9 mouse cellular contexts compared by ENCODE assay signal in genomic region chr11:108341783-108342182, GRCm38 (mm10). TPM values are rescaled to one million over a fixed set of nuclear protein-coding genes. Genes with fewer than 3 reads are reported as not detected.
DNase-seq lines count a peak whose midpoint lies in the region; ATAC-seq and TF ChIP-seq lines count a peak whose summit lies in the region.
"Had no signal": no experiment of that assay in that cellular context is flagged by ENCODE, and none has a peak within 500 bp of the region (broad histone marks: within the 10 kb centered on the region; RNA-seq: fewer than 3 reads in every experiment).

No protein-coding gene starts in this region.

- H3K9ac ChIP-seq in kidney, embryonic 15.5 days: no peak overlapping the region
- H3K9ac ChIP-seq in hindbrain, postnatal 0 days (replicated peaks; ENCODE audit: low read length): peak overlapping the region; percentile 40
- H3K9ac ChIP-seq in midbrain, embryonic 16.5 days (ENCODE audit: low read depth, low read length): peak overlapping the region; percentile 96

- H3K9me3 ChIP-seq in kidney, embryonic 15.5 days (replicated peaks): no peaks in the 10 kb centered on the region
- no peaks in the 10 kb centered on the region for H3K9me3 ChIP-seq in hindbrain, postnatal 0 days (ENCODE audit: low read length)
- no peaks in the 10 kb centered on the region for H3K9me3 ChIP-seq in midbrain, embryonic 16.5 days (replicated peaks; ENCODE audit: control insufficient read depth, low read length, poor library complexity, severe bottlenecking)

- H3K4me2 ChIP-seq in kidney, embryonic 15.5 days: peak overlapping the region; percentile 99
- peak overlapping the region; percentile 99 for H3K4me2 ChIP-seq in hindbrain, postnatal 0 days (ENCODE audit: low read depth, low read length)
- H3K4me2 ChIP-seq in midbrain, embryonic 16.5 days (ENCODE audit: low read length): peak overlapping the region; percentile 95

- no peak for DNase-seq in kidney, postnatal 4 days
- no peak for DNase-seq in hindbrain, postnatal 0 days (ENCODE audit: low spot score)
- DNase-seq in layer of hippocampus, postnatal 36 days: no peak
- no peak for DNase-seq in right cerebral cortex, postnatal 14 days
- no peak for DNase-seq in kidney, adult 8-10 months

- no peak for TF ChIP-seq CTCF in hindbrain, postnatal 0 days (IDR thresholded peaks at IDR 0.05; ENCODE audit: low read depth)

- 45% methylated on average over 8 of the region's 8 CpGs for WGBS in kidney, embryonic 15.5 days
- 38% methylated on average over 8 of the region's 8 CpGs for WGBS in hindbrain, postnatal 0 days
- WGBS in midbrain, embryonic 16.5 days: 45% methylated on average over 8 of the region's 8 CpGs

- H3K27me3 ChIP-seq in kidney, embryonic 15.5 days: no peaks in the 10 kb centered on the region
- H3K27me3 ChIP-seq in hindbrain, postnatal 0 days (ENCODE audit: insufficient read depth, low read length): no peaks in the 10 kb centered on the region
- H3K27me3 ChIP-seq in midbrain, embryonic 16.5 days (ENCODE audit: control insufficient read depth, insufficient read depth, low read depth, low read length): no peaks in the 10 kb centered on the region

- H3K27ac ChIP-seq in kidney, embryonic 15.5 days: no peak overlapping the region
- H3K27ac ChIP-seq in hindbrain, postnatal 0 days: no peak overlapping the region
- no peak overlapping the region for H3K27ac ChIP-seq in midbrain, embryonic 16.5 days (ENCODE audit: low read length)

- peaks cover 30% of the 10 kb centered on the region for H3K4me1 ChIP-seq in kidney, embryonic 15.5 days
- peaks cover 10% of the 10 kb centered on the region; the same call in 1 of the 2 replicates for H3K4me1 ChIP-seq in hindbrain, postnatal 0 days (ENCODE audit: insufficient read depth, low read length)
- peaks cover 22% of the 10 kb centered on the region for H3K4me1 ChIP-seq in midbrain, embryonic 16.5 days (ENCODE audit: control insufficient read depth, insufficient read depth, low read length)

- H3K4me3 ChIP-seq in kidney, embryonic 15.5 days (replicated peaks): peak overlapping the region; percentile 85
- peak overlapping the region; percentile 88 for H3K4me3 ChIP-seq in hindbrain, postnatal 0 days (ENCODE audit: low read length)
- H3K4me3 ChIP-seq in midbrain, embryonic 16.5 days (ENCODE audit: low read depth, low read length): peak overlapping the region; percentile 79

- ATAC-seq in kidney, embryonic 15.5 days (replicated peaks; ENCODE audit: low FRiP score): no peak
- ATAC-seq in activated CD4-positive, CD25-positive, alpha-beta regulatory T cell, adult 4 months: peak; percentile 34
- no peak for ATAC-seq in hindbrain, postnatal 0 days
- ATAC-seq in midbrain, embryonic 16.5 days: no peak

- H3K36me3 ChIP-seq in kidney, embryonic 15.5 days: 0 out of 2 replicates have a peak, but pooled peaks cover 7% of the 10 kb centered on the region
- no peaks in the 10 kb centered on the region for H3K36me3 ChIP-seq in hindbrain, postnatal 0 days (ENCODE audit: insufficient read depth, low read length)
- no peaks in the 10 kb centered on the region for H3K36me3 ChIP-seq in midbrain, embryonic 16.5 days (ENCODE audit: control insufficient read depth, insufficient read depth, low read length)

RNA-seq across cellular contexts. Expression of gene Apoh, which starts 1.4 kb away (rescaled TPM):
- polyA plus RNA-seq in kidney, embryonic 15.5 days (2015; fragmentation: Nextera tagmentation; extraction: Ambion mirVana): 3.8 and 7.0 TPM in 2 replicates
- polyA plus RNA-seq in activated CD4-positive, CD25-positive, alpha-beta regulatory T cell, adult 4 months (2017; shearing (Covaris generic)): not detected
- 0.22 TPM in 1 of 2 replicates, not detected in the other for total RNA-seq in hindbrain, postnatal 0 days (2014; rRNA removed)
- 0.56 and 1.0 TPM in 2 replicates for polyA plus RNA-seq in hindbrain, postnatal 0 days (2015; fragmentation: Nextera tagmentation; extraction: Ambion mirVana)
- 0.30 and 0.41 TPM in 2 replicates for polyA plus RNA-seq in midbrain, embryonic 16.5 days (2015; fragmentation: Nextera tagmentation; extraction: Ambion mirVana)
- total RNA-seq in layer of hippocampus, postnatal 36 days (2021): under 1 TPM; 0.80 to 0.86 TPM
- polyA plus RNA-seq: erythroblast, embryonic 14.5 days had no signal

RNA-seq across cellular contexts. Expression of gene Prkca, which starts 1.9 kb away (rescaled TPM):
- 7.4 and 9.4 TPM in 2 replicates for polyA plus RNA-seq in kidney, embryonic 15.5 days (2015; fragmentation: Nextera tagmentation; extraction: Ambion mirVana)
- polyA plus RNA-seq in activated CD4-positive, CD25-positive, alpha-beta regulatory T cell, adult 4 months (2017; shearing (Covaris generic)): 10 to 100 TPM; 11.7 to 15.3 TPM
- 24.4 and 25.0 TPM in 2 replicates for total RNA-seq in hindbrain, postnatal 0 days (2014; rRNA removed)
- 7.4 and 8.0 TPM in 2 replicates for polyA plus RNA-seq in hindbrain, postnatal 0 days (2015; fragmentation: Nextera tagmentation; extraction: Ambion mirVana)
- polyA plus RNA-seq in midbrain, embryonic 16.5 days (2015; fragmentation: Nextera tagmentation; extraction: Ambion mirVana): 5.1 and 6.5 TPM in 2 replicates
- total RNA-seq in layer of hippocampus, postnatal 36 days (2021): 100 to 1,000 TPM; 230 to 239 TPM
